Mouse (Mus musculus) spleen, postnatal 14 days (tissue): Measurements from ENCODE around the gene Prkg2.

ENCODE experiments used
- DNase-seq, 2 experiments: peaks; one replicate each; pipeline ENCODE4 v3.0.0; 2021 to 2022; ENCODE audit warnings: low spot score in 2 of 2

Prkg2 gene

GRCm38 (mm10) chr5:99036596-99037441 is at the start of gene Prkg2:
Prkg2 (minus strand) TSS chr5:99037351.
- no peak for DNase-seq

DNA sequence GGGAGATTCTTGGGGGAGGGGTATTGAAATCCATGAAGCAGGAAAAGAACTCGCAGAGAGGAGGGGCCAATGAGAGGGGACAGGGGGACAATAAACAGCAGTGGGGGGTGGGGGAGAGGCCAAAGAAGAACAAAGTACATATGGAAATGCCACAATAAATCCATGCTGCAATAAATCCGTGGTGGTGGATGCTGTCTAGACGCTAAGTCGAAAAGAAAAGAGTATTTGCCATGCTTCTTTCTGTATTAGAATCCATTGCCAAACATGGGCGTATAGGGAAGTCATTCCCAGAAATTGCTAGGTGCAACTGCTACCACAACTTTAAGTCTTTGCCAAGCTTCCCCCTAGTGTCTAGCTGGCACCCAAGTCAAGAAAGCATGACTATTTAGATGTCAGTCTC is 46.8 kb upstream of the Prkg2 start:
- DNase-seq: no peak

DNA sequence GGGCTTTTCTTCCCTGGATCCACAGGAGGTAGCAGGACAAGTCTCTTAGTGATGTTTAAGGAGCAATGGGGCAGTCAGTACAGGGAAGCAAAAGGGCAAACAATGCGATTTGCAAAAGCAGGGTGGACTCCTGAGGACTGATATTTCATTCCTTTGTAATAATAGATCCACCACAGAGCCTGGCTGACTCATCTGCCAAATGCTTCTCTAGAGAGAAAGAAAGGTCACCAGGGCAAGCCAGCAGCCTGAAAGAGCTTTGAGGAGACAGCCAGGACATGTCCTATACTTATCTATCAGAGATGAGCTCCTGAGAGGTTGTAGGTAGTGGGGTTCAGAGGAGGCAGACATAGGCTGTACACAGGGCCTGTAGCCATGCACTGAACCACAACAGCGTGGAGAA is 41.2 kb upstream of the Prkg2 start:
- no peak for DNase-seq

DNA sequence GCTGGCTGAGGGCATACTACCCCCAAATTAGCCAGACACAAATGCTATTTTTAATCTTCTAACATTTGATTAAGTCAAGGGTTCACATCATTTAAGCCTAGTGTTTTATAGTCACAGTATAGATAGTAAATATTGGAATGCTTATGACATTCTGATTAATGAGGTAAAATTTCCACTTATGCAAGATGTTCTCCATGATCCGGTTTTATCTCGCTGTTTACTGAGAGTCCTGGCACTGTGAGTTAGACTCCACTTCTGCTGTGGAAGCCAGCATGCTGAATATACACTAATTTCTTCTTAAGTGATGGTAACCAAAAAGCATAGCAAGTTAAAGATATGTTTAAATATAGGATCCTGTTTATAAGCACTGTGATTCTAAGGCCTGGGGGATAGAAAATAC is 31.2 kb upstream of the Prkg2 start:
- DNase-seq: no peak

DNA sequence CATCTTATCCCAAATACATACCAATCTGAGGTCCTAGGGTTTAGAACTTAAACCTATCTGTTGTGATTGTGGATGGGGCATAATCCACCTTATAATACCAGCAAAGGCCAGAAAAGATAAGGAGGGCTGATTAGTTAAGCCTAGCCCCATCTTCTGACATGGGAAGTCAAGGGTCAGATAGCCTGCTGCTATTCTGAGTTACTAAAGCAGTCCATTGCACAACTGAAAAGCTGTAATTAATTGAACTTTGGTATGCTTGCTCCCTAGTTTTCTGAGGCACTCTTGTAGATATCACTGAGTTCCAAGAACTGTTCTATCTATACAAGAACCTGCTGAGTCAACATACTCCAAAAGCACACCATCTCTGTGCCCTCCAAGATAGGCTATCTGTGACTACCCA is 25.4 kb upstream of the Prkg2 start:
- no peak for DNase-seq

DNA sequence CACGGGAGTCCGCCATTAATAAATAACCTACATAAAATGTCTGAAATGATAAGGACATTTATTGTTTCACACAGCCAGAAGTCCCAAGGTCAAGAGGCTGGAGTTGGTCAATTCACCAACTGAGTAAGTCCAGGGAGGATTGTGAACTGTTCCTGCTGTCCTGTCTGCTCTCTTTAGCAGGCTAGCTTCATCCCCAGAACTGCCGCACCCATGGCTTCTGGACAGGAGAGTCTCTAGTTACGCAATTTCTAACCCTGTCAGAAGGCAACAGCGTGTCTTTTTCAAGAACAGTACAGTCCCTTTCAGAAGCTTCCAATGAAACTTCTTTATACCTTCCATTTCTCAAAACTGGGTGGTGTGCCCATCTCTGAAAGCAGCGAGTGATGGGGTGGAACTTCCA is 1.9 kb upstream of the Prkg2 start:
- no peak for DNase-seq

- no peak for DNase-seq
Measured at GRCm38 (mm10) chr5:99037442-99037811, 276 bp upstream of the Prkg2 start.

DNA sequence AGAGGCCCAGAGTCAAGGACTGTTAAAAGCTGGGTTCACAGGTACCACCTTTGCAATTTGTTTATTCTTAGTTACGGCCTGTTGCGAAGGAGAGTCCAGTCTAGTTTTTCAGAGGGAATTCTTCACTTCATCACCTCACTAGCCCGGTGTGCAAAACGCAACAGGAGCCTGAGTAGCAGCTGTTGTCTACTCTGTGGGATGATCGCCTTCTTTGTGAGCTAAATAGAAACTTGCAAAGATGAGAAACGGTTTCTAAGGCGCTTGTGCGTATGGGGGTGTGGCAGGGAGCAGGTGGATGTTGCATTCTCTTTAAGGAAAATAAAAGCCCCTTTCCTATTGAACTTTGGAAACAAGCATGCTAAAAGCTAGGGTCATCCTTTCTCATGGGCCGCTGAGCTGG is 1.2 kb downstream of the Prkg2 start:
- no peak for DNase-seq

- DNase-seq: no peak
Measured at GRCm38 (mm10) chr5:99031551-99032149, 5.5 kb downstream of the Prkg2 start.

GRCm38 (mm10) chr5:99026343-99026742 is 10.8 kb downstream of the Prkg2 start:
- no peak for DNase-seq

DNA sequence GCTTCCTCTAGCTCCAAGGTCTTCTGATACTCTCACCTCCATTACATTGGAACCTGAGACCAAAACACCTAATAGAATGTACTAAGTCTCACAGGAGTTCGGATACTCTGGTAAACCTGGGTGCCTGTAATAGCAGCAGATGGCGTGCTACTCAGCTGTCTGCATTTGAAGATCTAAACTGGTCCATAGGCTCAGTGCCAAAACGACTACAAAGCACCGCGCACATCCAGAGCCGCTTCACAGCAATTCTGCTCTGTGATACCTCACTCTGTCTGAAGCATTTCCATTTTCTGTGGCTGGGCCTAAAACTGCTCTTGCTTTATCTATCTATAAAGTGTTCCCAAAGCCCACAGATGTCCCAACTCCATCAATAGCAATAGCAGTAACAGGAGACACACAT is 17.4 kb downstream of the Prkg2 start:
- no peak for DNase-seq

DNA sequence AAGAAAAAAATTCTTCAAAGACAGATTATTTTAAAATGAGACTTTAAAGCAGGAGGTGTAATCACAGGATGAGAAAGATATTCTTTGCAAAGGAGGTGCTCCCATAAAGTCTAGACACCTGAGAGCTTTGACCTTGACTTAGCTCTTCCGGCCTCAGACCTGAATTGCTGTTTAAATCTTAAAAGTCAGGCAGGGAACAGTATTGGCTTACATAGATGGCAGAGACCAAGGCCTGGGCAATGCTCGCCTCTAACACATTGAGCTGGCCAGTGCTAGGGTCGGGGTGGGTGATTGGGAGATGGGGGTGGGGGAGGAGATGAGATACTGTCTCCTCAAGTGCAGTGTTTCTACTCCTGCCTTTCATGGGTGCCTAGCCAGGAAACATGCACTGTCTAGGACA is 22.0 kb downstream of the Prkg2 start:
- no peak for DNase-seq

DNA sequence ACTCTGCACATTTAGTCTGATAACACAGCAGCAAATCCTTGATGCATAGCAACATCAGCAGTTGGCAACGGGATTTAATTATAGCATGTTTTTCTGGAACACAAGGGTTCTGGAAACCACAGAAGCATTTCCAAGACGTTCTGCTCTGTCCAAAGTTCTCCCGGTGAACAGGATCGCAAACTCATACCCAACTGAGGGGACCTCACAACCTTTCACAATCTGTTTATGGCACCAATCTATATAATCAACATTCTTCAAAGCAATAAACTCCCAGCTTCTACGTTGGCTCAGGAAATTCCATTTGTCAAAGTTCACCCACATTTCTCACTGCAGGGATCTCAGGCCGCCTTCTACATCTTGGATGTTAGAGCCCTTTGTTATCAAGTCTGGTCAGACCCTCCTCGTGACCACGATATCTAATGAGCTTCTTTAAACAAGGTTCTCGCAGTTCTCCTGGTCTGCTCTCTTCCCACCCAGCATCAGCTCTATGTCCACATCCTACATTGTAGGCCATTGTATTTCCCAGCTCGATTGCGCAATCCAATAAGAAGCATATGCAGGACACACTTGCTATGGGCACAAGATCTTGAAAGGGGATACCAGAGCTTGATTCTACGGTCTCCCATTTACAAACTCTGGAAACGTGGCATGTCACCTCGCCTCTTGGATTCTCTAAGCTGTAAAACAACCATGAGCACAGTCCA is 26.6 kb downstream of the Prkg2 start:
- no peak for DNase-seq

GRCm38 (mm10) chr5:98998104-98998503 is 39.0 kb downstream of the Prkg2 start:
- no peak for DNase-seq

DNA sequence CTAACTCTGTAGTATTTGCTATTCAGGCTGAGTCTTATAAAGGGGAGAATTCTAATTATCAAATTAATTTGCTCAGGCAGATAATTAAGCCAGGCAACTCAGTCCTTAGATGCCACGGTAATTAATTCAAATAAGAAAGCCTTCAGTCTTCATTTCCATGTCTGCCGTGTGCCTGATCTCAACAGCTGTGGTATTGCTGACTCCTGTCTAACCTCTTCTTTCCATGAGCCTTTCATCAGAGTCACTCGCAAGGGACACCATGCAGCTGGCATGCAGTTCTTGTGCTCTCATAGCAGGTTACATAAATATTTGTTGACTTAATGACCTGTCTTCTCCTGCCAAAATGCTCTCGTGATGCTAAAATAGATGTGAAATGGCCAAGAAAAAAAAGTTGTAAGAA is 41.4 kb downstream of the Prkg2 start:
- DNase-seq: no peak

GRCm38 (mm10) chr5:98991600-98991999 is 45.6 kb downstream of the Prkg2 start:
- no peak for DNase-seq

GRCm38 (mm10) chr5:98987634-98988033 is 49.5 kb downstream of the Prkg2 start:
- no peak for DNase-seq

- no peak for DNase-seq
Measured at GRCm38 (mm10) chr5:98987116-98987515, 50.0 kb downstream of the Prkg2 start.

GRCm38 (mm10) chr5:98986459-98986858 is 50.7 kb downstream of the Prkg2 start:
- DNase-seq: no peak

DNA sequence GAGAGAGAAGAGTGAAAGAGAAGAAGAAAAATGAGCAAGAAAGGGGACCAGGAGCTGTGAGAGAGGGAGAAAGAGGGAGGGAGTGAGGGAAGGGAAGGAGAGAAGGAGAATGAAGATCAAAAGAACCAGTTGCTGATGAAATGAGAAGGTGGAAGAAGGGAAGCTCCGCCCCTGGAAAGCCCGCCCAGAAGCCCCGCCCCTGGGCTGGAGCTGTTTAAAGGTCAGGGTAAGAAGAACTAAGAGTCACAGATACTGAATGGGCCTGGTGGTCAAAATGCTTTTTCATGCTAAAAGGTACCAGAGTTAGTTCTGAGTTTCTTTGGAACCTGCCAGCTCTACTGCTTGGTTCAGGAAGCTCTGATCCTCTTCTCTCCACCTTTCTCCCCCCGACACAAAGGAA is 51.1 kb downstream of the Prkg2 start:
- DNase-seq: no peak

DNA sequence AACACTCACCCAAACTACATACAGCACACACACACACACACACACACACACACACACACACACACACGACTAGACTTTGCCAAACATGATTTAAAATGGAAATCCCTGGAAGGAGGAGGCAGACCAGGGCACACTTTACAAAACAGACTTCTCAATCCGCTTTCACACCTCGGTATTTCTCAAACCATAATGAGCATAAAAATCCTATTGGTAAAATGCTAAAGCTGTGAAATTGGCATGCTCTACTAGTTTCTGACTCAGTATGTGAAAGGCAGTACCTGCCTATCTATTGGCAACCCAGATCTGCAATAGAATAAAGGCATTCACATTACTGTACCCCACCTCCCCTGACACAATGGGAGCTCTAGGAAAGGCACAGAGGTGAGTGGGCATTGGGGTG is 52.1 kb downstream of the Prkg2 start:
- DNase-seq: no peak

DNA sequence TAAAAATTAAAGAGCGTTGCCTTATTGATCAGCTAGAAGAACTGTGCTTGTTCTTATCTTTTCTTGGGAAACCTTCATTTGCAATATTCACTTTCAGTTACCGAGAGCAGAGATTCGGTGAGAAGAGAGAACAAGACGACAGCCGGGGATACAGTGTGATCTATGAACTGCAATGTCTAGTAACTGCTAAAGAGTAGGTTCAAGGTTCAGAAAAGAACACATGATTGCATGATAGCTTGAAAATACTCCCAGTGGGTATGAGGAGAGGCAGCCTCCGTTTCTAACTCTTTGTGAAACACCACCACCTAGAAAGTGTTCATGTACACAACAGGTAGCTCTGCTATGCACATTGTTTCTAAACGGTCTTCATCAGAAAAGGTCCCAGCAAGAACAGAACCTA is 55.8 kb downstream of the Prkg2 start:
- no peak for DNase-seq

- DNase-seq: no peak
Measured at GRCm38 (mm10) chr5:98978316-98978715, 58.8 kb downstream of the Prkg2 start.
